Mouse (Mus musculus) testis, adult 2 months (tissue): ENCODE results near the gene Wnt10b.

ENCODE experiments used
- CTCF ChIP-seq: fragments of 200-500 bp; IDR thresholded peaks from 2 replicates; pipeline ENCODE4 v1.5.1; 2012; ENCODE audit warnings: low read depth, mild to moderate bottlenecking, inconsistent platforms, low read length, moderate library complexity; ENCODE audit not compliant: control insufficient read depth, insufficient read depth, insufficient replicate concordance
- POLR2A ChIP-seq: fragments of 200-500 bp; IDR thresholded peaks from 2 replicates; pipeline ENCODE4 v1.6.1; 2012; ENCODE audit warnings: low read depth, mild to moderate bottlenecking, inconsistent platforms, low read length, moderate library complexity; ENCODE audit not compliant: control insufficient read depth

GRCm38 (mm10) chr15:98738796-98739195 is 39.2 kb downstream of the Wnt10b start:
- no peak for TF ChIP-seq POLR2A
- no peak for TF ChIP-seq CTCF
